Mouse (Mus musculus) MEL (cell line): Measurements from ENCODE around the gene Slc17a7. TPM values are rescaled to one million over a fixed set of nuclear protein-coding genes. Genes with fewer than 3 reads are reported as not detected.

ENCODE experiments used
- DNase-seq: peaks from one replicate; pipeline ENCODE4 v3.0.0; 2011; ENCODE audit warnings: low read depth, low spot score
- H3K27ac ChIP-seq: 2 replicates; pipeline ENCODE4 v1.5.1; 2012; ENCODE audit warnings: low read depth, mild to moderate bottlenecking, control low read depth, low read length, moderate library complexity; ENCODE audit not compliant: control insufficient read depth
- H3K27me3 ChIP-seq, 2 experiments: fragments of 150-350 bp in 1 of 2; sonication (generic) in 1 of 2; 2 replicates each; pipeline ENCODE4 v1.6.1; 2012; ENCODE audit warnings: low read length in 2 of 2, mild to moderate bottlenecking in 2 of 2, improper control_type of control experiment in 1 of 2, moderate library complexity in 1 of 2; ENCODE audit not compliant: insufficient read depth in 2 of 2, control insufficient read depth in 1 of 2
- H3K36me3 ChIP-seq, 2 experiments: 2 replicates each; pipeline ENCODE4 v1.6.1; 2012 to 2014; ENCODE audit warnings: low read length in 2 of 2, improper control_type of control experiment in 1 of 2, inconsistent platforms in 1 of 2, mild to moderate bottlenecking in 1 of 2; ENCODE audit not compliant: insufficient read depth in 2 of 2, control insufficient read depth in 1 of 2
- H3K4me1 ChIP-seq, 2 experiments: fragments of 150-350 bp in 1 of 2; sonication (generic) in 1 of 2; 2 replicates each; pipeline ENCODE4 v1.6.1; 2012; ENCODE audit warnings: low read length in 2 of 2, improper control_type of control experiment in 1 of 2, mild to moderate bottlenecking in 1 of 2; ENCODE audit not compliant: insufficient read depth in 2 of 2, control insufficient read depth in 1 of 2
- H3K4me3 ChIP-seq, 2 experiments: fragments of 150-350 bp in 1 of 2; sonication (generic) in 1 of 2; 2 replicates each; pipeline ENCODE4 v1.5.1; 2012; ENCODE audit warnings: low read depth in 2 of 2, low read length in 2 of 2, mild to moderate bottlenecking in 2 of 2, moderate library complexity in 2 of 2, control low read depth in 1 of 2, improper control_type of control experiment in 1 of 2; ENCODE audit not compliant: control insufficient read depth in 1 of 2, insufficient read depth in 1 of 2
- H3K79me2 ChIP-seq: 2 replicates; pipeline ENCODE4 v1.6.1; 2012; ENCODE audit warnings: mild to moderate bottlenecking, low read length, moderate library complexity; ENCODE audit not compliant: control insufficient read depth, poor library complexity, insufficient read depth
- H3K9ac ChIP-seq: 2 replicates; pipeline ENCODE4 v1.6.1; 2012; ENCODE audit warnings: low read depth, mild to moderate bottlenecking, control low read depth, low read length, moderate library complexity; ENCODE audit not compliant: control insufficient read depth, poor library complexity, severe bottlenecking
- H3K9me3 ChIP-seq: fragments of 150-350 bp; sonication (generic); replicated peaks from 2 replicates; pipeline ENCODE4 v1.6.1; 2012; ENCODE audit warnings: mild to moderate bottlenecking, low read length, improper control_type of control experiment, moderate library complexity; ENCODE audit not compliant: insufficient read depth
- CHD1 ChIP-seq: IDR thresholded peaks from 2 replicates; pipeline ENCODE4 v1.6.1; 2012; ENCODE audit warnings: low read depth, mild to moderate bottlenecking, inconsistent platforms, low read length, improper control_type of control experiment
- E2F4 ChIP-seq: IDR thresholded peaks from 2 replicates; pipeline ENCODE4 v1.6.1; 2011; ENCODE audit warnings: low read depth, low read length, improper control_type of control experiment, borderline replicate concordance
- EP300 ChIP-seq, 2 experiments: IDR thresholded peaks; 2 replicates each; pipeline ENCODE4 v1.6.1; 2011; ENCODE audit warnings: improper control_type of control experiment in 2 of 2, low read length in 2 of 2, low read depth in 1 of 2, mild to moderate bottlenecking in 1 of 2
- ETS1 ChIP-seq: IDR thresholded peaks from 2 replicates; pipeline ENCODE4 v1.6.1; 2012; ENCODE audit warnings: low read depth, mild to moderate bottlenecking, inconsistent platforms, low read length, improper control_type of control experiment, moderate library complexity
- HCFC1 ChIP-seq: IDR thresholded peaks from 2 replicates; pipeline ENCODE4 v1.6.1; 2012; ENCODE audit warnings: low read depth, mild to moderate bottlenecking, inconsistent platforms, low read length, improper control_type of control experiment, moderate library complexity
- JUND ChIP-seq: IDR thresholded peaks from 2 replicates; pipeline ENCODE4 v1.6.1; 2011; ENCODE audit warnings: low read depth, mild to moderate bottlenecking, improper control_type of control experiment, low read length
- MAFK ChIP-seq: IDR thresholded peaks from 2 replicates; pipeline ENCODE4 v1.6.1; 2011; ENCODE audit warnings: low read depth, mild to moderate bottlenecking, low read length, improper control_type of control experiment, borderline replicate concordance
- MYB ChIP-seq: IDR thresholded peaks from 2 replicates; pipeline ENCODE4 v1.6.1; 2011; ENCODE audit warnings: mild to moderate bottlenecking, low read depth, low read length, improper control_type of control experiment
- MYC ChIP-seq: IDR thresholded peaks from 2 replicates; pipeline ENCODE4 v1.6.1; 2011; ENCODE audit warnings: low read depth, mild to moderate bottlenecking, low read length, improper control_type of control experiment, moderate library complexity
- NELFE ChIP-seq: IDR thresholded peaks from 2 replicates; pipeline ENCODE4 v1.6.1; 2011; ENCODE audit warnings: low read depth, low read length, improper control_type of control experiment
- NRF1 ChIP-seq: IDR thresholded peaks from 2 replicates; pipeline ENCODE4 v1.6.1; 2014; ENCODE audit warnings: low read depth, mild to moderate bottlenecking, inconsistent platforms, low read length, improper control_type of control experiment, moderate library complexity; ENCODE audit not compliant: poor library complexity, insufficient read depth, severe bottlenecking
- POLR2A ChIP-seq, 2 experiments: IDR thresholded peaks; 2 replicates each; pipeline ENCODE4 v1.6.1; 2011 to 2012; ENCODE audit warnings: low read length in 2 of 2, mild to moderate bottlenecking in 2 of 2, control low read depth in 1 of 2, improper control_type of control experiment in 1 of 2, low read depth in 1 of 2, moderate library complexity in 1 of 2; ENCODE audit not compliant: control insufficient read depth in 1 of 2, insufficient read depth in 1 of 2, poor library complexity in 1 of 2
- POLR2AphosphoS2 ChIP-seq: IDR thresholded peaks from 2 replicates; pipeline ENCODE4 v1.6.1; 2011; ENCODE audit warnings: low read length, improper control_type of control experiment
- TAL1 ChIP-seq: IDR thresholded peaks from 2 replicates; pipeline ENCODE4 v1.6.1; 2012; ENCODE audit warnings: mild to moderate bottlenecking, inconsistent platforms, low read length, moderate library complexity, mixed read lengths
- TBP ChIP-seq: IDR thresholded peaks from 2 replicates; pipeline ENCODE4 v1.8.0; 2011; ENCODE audit warnings: low read depth, low read length, improper control_type of control experiment
- TCF12 ChIP-seq: IDR thresholded peaks from 2 replicates; pipeline ENCODE4 v1.6.1; 2014; ENCODE audit warnings: low read depth, mild to moderate bottlenecking, inconsistent platforms, low read length, improper control_type of control experiment, moderate library complexity
- ZKSCAN1 ChIP-seq: IDR thresholded peaks from 2 replicates; pipeline ENCODE4 v1.6.1; 2012; ENCODE audit warnings: low read depth, mild to moderate bottlenecking, inconsistent platforms, low read length, improper control_type of control experiment, moderate library complexity
- ZNF384 ChIP-seq: IDR thresholded peaks from 2 replicates; pipeline ENCODE4 v1.6.1; 2012; ENCODE audit warnings: low read depth, mild to moderate bottlenecking, inconsistent platforms, low read length, improper control_type of control experiment
- polyA plus RNA-seq, 2 experiments: library from polyadenylated mRNA; stranded (reverse) in 1 of 2; unstranded in 1 of 2; fragments of >175 nt in 1 of 2; fragments of >200 nt in 1 of 2; gene quantifications; 2 replicates each; pipeline versions ENCODE4 v1.2.1 to v1.2.4; 2012; ENCODE audit warnings: low replicate concordance in 2 of 2, low read depth in 1 of 2; ENCODE audit not compliant: insufficient read length in 2 of 2, insufficient read depth in 1 of 2, missing spikeins in 1 of 2
- total RNA-seq: library from RNA; depleted of rRNA; stranded (reverse); fragments of 300-350 nt; gene quantifications from 2 replicates; pipeline ENCODE4 v1.2.3, GENCODE M21; 2012

Gene Slc17a7
- total and polyA plus RNA-seq, 3 experiments, result 0.23 to 1.0 TPM; not detected in 1

- Histone ChIP-seq H3K4me3 (peak overlapping the region in 1 of 2 experiments; percentile 84; a peak in 1 of 4 replicates), H3K4me1 (peaks cover 0 to 22% of the 10 kb centered on the region in 2 experiments; a peak in 2 of 4 replicates), H3K27me3 (no peaks in the 10 kb centered on the region), H3K9me3 (no peaks in the 10 kb centered on the region), H3K36me3 (peaks cover 7 to 17% of the 10 kb centered on the region in 2 experiments), H3K27ac (peak overlapping the region; percentile 23; the same call in 1 of the 2 replicates), H3K9ac (peak overlapping the region; percentile 91), H3K79me2 (peaks cover 35% of the 10 kb centered on the region)
- TF ChIP-seq POLR2A (IDR thresholded peaks at IDR 0.05; ENCODE audit: control insufficient read depth in 1 of 2, insufficient read depth in 1 of 2, low read depth in 1 of 2, low read length in 2 of 2, poor library complexity in 1 of 2) (peak; percentile 10 to 64; a peak in 2 of 4 replicates), ETS1 (no peak), MYC (no peak), NELFE (no peak), TBP (0 out of 2 replicates have a peak, but pooled peaks have one; percentile 28)
- peak; percentile 74 for DNase-seq
Measured at GRCm38 (mm10) chr7:45121404-45121803, 42.3 kb upstream of the Slc17a7 start.

- peak overlapping the region; percentile 91 for H3K9ac ChIP-seq
- peaks cover 0 to 22% of the 10 kb centered on the region in 2 experiments; a peak in 2 of 4 replicates for H3K4me1 ChIP-seq
- no peaks in the 10 kb centered on the region for H3K27me3 ChIP-seq
- H3K27ac ChIP-seq, result peak overlapping the region; percentile 23
- H3K4me3 ChIP-seq, result peak overlapping the region in 1 of 2 experiments; percentile 84; a peak in 2 of 4 replicates
- TF ChIP-seq MYC (no peak), POLR2A (IDR thresholded peaks at IDR 0.05; ENCODE audit: control insufficient read depth in 1 of 2, insufficient read depth in 1 of 2, low read depth in 1 of 2, low read length in 2 of 2, poor library complexity in 1 of 2) (0 out of 4 replicates have a peak, but pooled peaks of 1 of the 2 experiments have one; percentile 5)
- no peak for DNase-seq
- H3K36me3 ChIP-seq, result peaks cover 11 to 17% of the 10 kb centered on the region in 2 experiments
- H3K9me3 ChIP-seq, result no peaks in the 10 kb centered on the region
- peaks cover 41% of the 10 kb centered on the region for H3K79me2 ChIP-seq
Measured at GRCm38 (mm10) chr7:45121966-45122365, 41.8 kb upstream of the Slc17a7 start.

GRCm38 (mm10) chr7:45122561-45123185 lies 41.1 kb upstream of the Slc17a7 start:
- TF ChIP-seq ZNF384, result no peak
- TF ChIP-seq TCF12, result no peak
- TF ChIP-seq POLR2A (IDR thresholded peaks at IDR 0.05; ENCODE audit: control insufficient read depth in 1 of 2, insufficient read depth in 1 of 2, low read depth in 1 of 2, low read length in 2 of 2, poor library complexity in 1 of 2), result no peak; a peak in 1 of 4 replicates
- no peak for TF ChIP-seq CHD1
- TF ChIP-seq JUND, result no peak
- TF ChIP-seq MAFK, result no peak
- no peak for TF ChIP-seq ZKSCAN1
- no peak for TF ChIP-seq E2F4
- TF ChIP-seq HCFC1, result no peak
- TF ChIP-seq TBP, result no peak
- TF ChIP-seq NRF1, result no peak
- TF ChIP-seq MYB, result no peak
- no peak for TF ChIP-seq EP300 (IDR thresholded peaks at IDR 0.05; ENCODE audit: low read depth in 1 of 2, low read length in 2 of 2)
- TF ChIP-seq POLR2AphosphoS2, result no peak
- TF ChIP-seq TAL1, result no peak
- Histone ChIP-seq H3K9ac (peak overlapping the region; percentile 91), H3K79me2 (peaks cover 48% of the 10 kb centered on the region), H3K27ac (peak overlapping the region; percentile 80), H3K4me3 (peak overlapping the region; percentile 68 to 84), H3K27me3 (no peaks in the 10 kb centered on the region), H3K36me3 (peaks cover 14 to 17% of the 10 kb centered on the region in 2 experiments), H3K9me3 (no peaks in the 10 kb centered on the region), H3K4me1 (peaks cover 0 to 22% of the 10 kb centered on the region in 2 experiments; a peak in 2 of 4 replicates)
- peak; percentile 32 for DNase-seq
